ENCODE assay signal across 7 mouse cellular contexts in the genomic region with DNA sequence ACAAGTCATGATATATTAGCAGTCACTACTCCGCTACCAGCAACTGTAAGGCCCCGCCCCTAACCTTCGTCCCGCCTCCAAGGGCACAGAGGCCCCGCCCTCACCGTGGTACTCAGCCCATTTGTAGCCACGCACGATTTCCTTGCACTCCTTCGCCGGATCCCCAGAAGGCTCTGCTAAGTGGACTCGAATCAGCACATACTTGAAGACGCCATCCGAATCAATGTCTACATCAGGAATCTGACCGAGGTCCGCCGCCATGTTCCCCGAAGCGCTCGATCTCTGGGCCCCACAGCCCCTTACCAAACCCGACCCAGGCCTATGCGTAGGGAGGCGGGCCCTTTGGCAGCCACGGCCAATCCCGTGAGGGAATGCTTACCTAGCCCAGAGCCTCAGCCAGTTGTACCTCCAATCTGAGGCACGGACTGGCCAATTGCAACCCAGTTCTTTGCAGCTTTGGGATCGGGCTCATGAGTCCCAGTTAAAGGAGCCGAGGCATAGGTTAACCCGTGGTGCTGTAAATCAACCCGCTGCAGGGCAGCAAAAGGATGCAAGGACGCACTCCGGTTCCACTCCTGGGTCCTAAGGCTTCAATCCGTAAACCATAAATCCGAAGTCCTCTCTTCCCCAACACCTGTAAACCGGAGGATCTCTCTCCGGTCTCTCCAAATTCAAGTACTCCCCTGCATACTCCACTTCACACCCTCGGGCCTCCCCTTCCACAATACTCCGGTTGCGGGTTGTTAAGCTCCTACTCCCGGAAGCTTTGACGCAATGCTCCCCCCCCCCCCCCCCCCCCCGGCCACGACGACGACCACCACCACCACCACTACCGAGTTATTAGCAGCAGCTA. TPM values are rescaled to one million over a fixed set of nuclear protein-coding genes. Genes with fewer than 3 reads are reported as not detected.
DNase-seq lines count a peak whose midpoint lies in the region; ATAC-seq and TF ChIP-seq lines count a peak whose summit lies in the region.

A gene (minus strand): TSS at position 267 of the 853 bp plus-strand sequence.
A gene (minus strand): TSS at position 646 of the 853 bp plus-strand sequence.

- H3K9ac ChIP-seq in intestine, postnatal 0 days (ENCODE audit: low read depth, low read length) = peak within 1 kb of the TSS; percentile 61
- peak within 1 kb of the TSS; percentile 66 for H3K9ac ChIP-seq in midbrain, embryonic 12.5 days (replicated peaks)

- H3K27me3 ChIP-seq in embryonic facial prominence, embryonic 10.5 days (replicated peaks; ENCODE audit: low read depth, poor library complexity, severe bottlenecking) = peaks cover 46% of the 10 kb centered on the region
- H3K27me3 ChIP-seq in intestine, postnatal 0 days (replicated peaks; ENCODE audit: control insufficient read depth, insufficient read depth, low read length) = peaks cover 35% of the 10 kb centered on the region
- peaks cover 42% of the 10 kb centered on the region for H3K27me3 ChIP-seq in midbrain, embryonic 12.5 days
- H3K27me3 ChIP-seq in small intestine, adult 2 months (ENCODE audit: control insufficient read depth, insufficient read depth, low read length) = peaks cover 31% of the 10 kb centered on the region

- H3K36me3 ChIP-seq in embryonic facial prominence, embryonic 10.5 days (replicated peaks) = peaks cover 35% of the 10 kb centered on the region
- H3K36me3 ChIP-seq in intestine, postnatal 0 days (ENCODE audit: control insufficient read depth, insufficient read depth) = peaks cover 3% of the 10 kb centered on the region; the same call in 1 of the 2 replicates
- H3K36me3 ChIP-seq in midbrain, embryonic 12.5 days = peaks cover 23% of the 10 kb centered on the region
- H3K36me3 ChIP-seq in small intestine, adult 2 months (ENCODE audit: control insufficient read depth, insufficient read depth, low read length) = no peaks in the 10 kb centered on the region

- peak; percentile 97 for DNase-seq in adrenal gland, postnatal 10 days
- peak; percentile 97 for DNase-seq in embryonic facial prominence, embryonic 10.5 days (ENCODE audit: low spot score)
- DNase-seq in gonadal fat pad, adult 2 months (ENCODE audit: low read depth) = peak; percentile 95
- DNase-seq in left cerebral cortex, postnatal 4 days = peak; percentile 97

- WGBS in embryonic facial prominence, embryonic 10.5 days = under 1% methylated on average over 45 of the region's 45 CpGs
- WGBS in intestine, postnatal 0 days = under 1% methylated on average over 40 of the region's 45 CpGs
- WGBS in midbrain, embryonic 12.5 days = under 1% methylated on average over 39 of the region's 45 CpGs
- under 1% methylated on average over 44 of the region's 45 CpGs for WGBS in small intestine, adult 2 months

- TF ChIP-seq CTCF in intestine, postnatal 0 days (IDR thresholded peaks at IDR 0.05; ENCODE audit: low read depth) = no peak; the same call in 1 of the 2 replicates
- TF ChIP-seq CTCF in small intestine, adult 2 months (IDR thresholded peaks at IDR 0.05; ENCODE audit: extremely low read depth, insufficient read length, insufficient replicate concordance, low read depth, low read length) = no peak

- peak; percentile 88 for ATAC-seq in intestine, postnatal 0 days
- peak; percentile 98 for ATAC-seq in midbrain, embryonic 12.5 days (ENCODE audit: low FRiP score, low read depth)

- peak within 1 kb of the TSS; percentile 92 for H3K27ac ChIP-seq in embryonic facial prominence, embryonic 10.5 days (replicated peaks)
- peak within 1 kb of the TSS; percentile 91 for H3K27ac ChIP-seq in intestine, postnatal 0 days (ENCODE audit: low read depth, low read length)
- peak within 1 kb of the TSS; percentile 86 for H3K27ac ChIP-seq in midbrain, embryonic 12.5 days (replicated peaks)
- H3K27ac ChIP-seq in small intestine, adult 2 months (ENCODE audit: insufficient read depth, low read depth, low read length) = peak within 1 kb of the TSS; percentile 68

- peak within 1 kb of the TSS; percentile 89 for H3K4me2 ChIP-seq in intestine, postnatal 0 days (replicated peaks; ENCODE audit: low read depth)
- peak within 1 kb of the TSS; percentile 94 for H3K4me2 ChIP-seq in midbrain, embryonic 12.5 days (replicated peaks)

- TF ChIP-seq POLR2A in small intestine, adult 2 months (IDR thresholded peaks at IDR 0.05; ENCODE audit: low read depth, low read length) = peak; percentile 61; the same call in 1 of the 2 replicates

- H3K4me3 ChIP-seq in embryonic facial prominence, embryonic 10.5 days = peak within 1 kb of the TSS; percentile 71
- H3K4me3 ChIP-seq in intestine, postnatal 0 days (ENCODE audit: low read depth, low read length) = peak within 1 kb of the TSS; percentile 50
- H3K4me3 ChIP-seq in midbrain, embryonic 12.5 days = peak within 1 kb of the TSS; percentile 58
- peak within 1 kb of the TSS; percentile 72 for H3K4me3 ChIP-seq in small intestine, adult 2 months (ENCODE audit: low read depth, low read length)

- H3K9me3 ChIP-seq in embryonic facial prominence, embryonic 10.5 days = no peaks in the 10 kb centered on the region
- H3K9me3 ChIP-seq in intestine, postnatal 0 days (ENCODE audit: control insufficient read depth) = no peaks in the 10 kb centered on the region
- H3K9me3 ChIP-seq in midbrain, embryonic 12.5 days = no peaks in the 10 kb centered on the region

- peaks cover 63% of the 10 kb centered on the region for H3K4me1 ChIP-seq in embryonic facial prominence, embryonic 10.5 days
- peaks cover 29% of the 10 kb centered on the region; the same call in 1 of the 2 replicates for H3K4me1 ChIP-seq in intestine, postnatal 0 days (replicated peaks; ENCODE audit: control insufficient read depth, insufficient read depth, low read length)
- H3K4me1 ChIP-seq in midbrain, embryonic 12.5 days = peaks cover 48% of the 10 kb centered on the region
- H3K4me1 ChIP-seq in small intestine, adult 2 months (ENCODE audit: control insufficient read depth, insufficient read depth, insufficient read length, low read length) = peaks cover 27% of the 10 kb centered on the region

- intact Hi-C loops in left cerebral cortex, postnatal 4 days (cut with DNase I) = no loop called here

RNA-seq across cellular contexts. Expression of the first gene that starts in this region (rescaled TPM):
- total RNA-seq in adrenal gland, postnatal 10 days (2021) = 1 to 10 TPM; 1.6 to 6.3 TPM
- polyA plus RNA-seq in embryonic facial prominence, embryonic 10.5 days (2016; fragmentation: Nextera tagmentation; extraction: Ambion mirVana) = 1.9 and 7.7 TPM in 2 replicates
- 8.0 and 13.4 TPM in 2 replicates for polyA plus RNA-seq in gonadal fat pad, adult 2 months (2012; rRNA removed)
- polyA plus RNA-seq in intestine, postnatal 0 days (2015; fragmentation: Nextera tagmentation; extraction: Ambion mirVana) = 588 and 718 TPM in 2 replicates
- total RNA-seq in left cerebral cortex, postnatal 4 days (2021) = 1 to 10 TPM; 1.8 to 2.9 TPM
- 5.1 and 7.2 TPM in 2 replicates for polyA plus RNA-seq in midbrain, embryonic 12.5 days (2016; fragmentation: Nextera tagmentation; extraction: Ambion mirVana)
- polyA plus RNA-seq in small intestine, adult 2 months (2012; rRNA removed) = 0.52 and 1.1 TPM in 2 replicates

RNA-seq across cellular contexts. Expression of the second gene that starts in this region (rescaled TPM):
- total RNA-seq in adrenal gland, postnatal 10 days (2021) = 10 to 100 TPM; 63.5 to 82.8 TPM
- polyA plus RNA-seq in embryonic facial prominence, embryonic 10.5 days (2016; fragmentation: Nextera tagmentation; extraction: Ambion mirVana) = 146 and 155 TPM in 2 replicates
- polyA plus RNA-seq in gonadal fat pad, adult 2 months (2012; rRNA removed) = 57.5 and 83.3 TPM in 2 replicates
- 116 TPM in 2 replicates for polyA plus RNA-seq in intestine, postnatal 0 days (2015; fragmentation: Nextera tagmentation; extraction: Ambion mirVana)
- 10 to 100 TPM; 77.1 to 79.5 TPM for total RNA-seq in left cerebral cortex, postnatal 4 days (2021)
- polyA plus RNA-seq in midbrain, embryonic 12.5 days (2016; fragmentation: Nextera tagmentation; extraction: Ambion mirVana) = 166 and 173 TPM in 2 replicates
- 15.8 and 29.7 TPM in 2 replicates for polyA plus RNA-seq in small intestine, adult 2 months (2012; rRNA removed)

Comparison
In these comparisons a context has a peak if more than half of its experiments do, and no peak if none do; other contexts are left out.
1. Peak in every context shown above with its lines: DNase-seq, ATAC-seq, H3K4me3 ChIP-seq and H3K27ac ChIP-seq.
2. RNA of the first gene that starts in this region (polyA plus RNA-seq): 588 to 718 TPM in intestine, postnatal 0 days; 8.0 to 13.4 TPM in gonadal fat pad, adult 2 months, 5.1 to 7.2 TPM in midbrain, embryonic 12.5 days, 1.9 to 7.7 TPM in embryonic facial prominence, embryonic 10.5 days and 0.52 to 1.1 TPM in small intestine, adult 2 months; every median in the first group is over 10 times any median in the second.